Mouse (Mus musculus): ENCODE data around the gene Fndc3b.

GRCm38 (mm10) chr3:27637046-27637661, 74.0 kb downstream of the Fndc3b start:
- TF ChIP-seq CTCF (IDR thresholded peaks at IDR 0.05; ENCODE audit: low read depth) (no peak), EP300 (IDR thresholded peaks at IDR 0.05; ENCODE audit: low read depth) (no peak)
